Mouse (Mus musculus) effector memory CD4-positive, alpha-beta T cell, adult 5 months (primary cell): ENCODE measurements around the gene Ppp3cb. TPM values are rescaled to one million over a fixed set of nuclear protein-coding genes. Genes with fewer than 3 reads are reported as not detected.

Experiments used
- polyA plus RNA-seq: library from polyadenylated mRNA; unstranded; fragments of 100-300 nt; shearing (Covaris generic); gene quantifications from one replicate; pipeline ENCODE4 v1.2.1, GENCODE M21; 2017

The Ppp3cb gene
- 28.4 TPM for polyA plus RNA-seq

DNA sequence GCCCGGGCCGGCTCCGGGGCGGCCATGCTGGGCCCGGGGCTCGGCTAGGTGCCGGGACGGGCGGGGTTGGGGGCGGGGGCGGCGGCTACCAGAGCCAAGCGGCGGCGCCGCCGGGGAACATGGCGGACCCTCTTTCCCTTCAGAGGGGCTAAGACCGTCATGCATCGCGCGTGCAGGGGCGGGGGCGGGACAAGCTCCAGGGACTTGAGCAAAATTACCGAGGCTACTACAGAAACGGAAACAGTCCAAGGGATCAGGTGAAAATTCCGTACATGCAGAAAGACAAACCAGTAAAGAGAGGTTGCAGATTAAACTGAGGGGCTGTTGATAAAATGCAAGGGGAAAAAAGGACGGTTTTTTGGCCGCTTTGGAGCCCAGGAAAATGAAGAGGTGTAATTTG is at the start of gene Ppp3cb:
Gene Ppp3cb, minus strand, starts transcription at position 159 of the 400 bp plus-strand sequence.

DNA sequence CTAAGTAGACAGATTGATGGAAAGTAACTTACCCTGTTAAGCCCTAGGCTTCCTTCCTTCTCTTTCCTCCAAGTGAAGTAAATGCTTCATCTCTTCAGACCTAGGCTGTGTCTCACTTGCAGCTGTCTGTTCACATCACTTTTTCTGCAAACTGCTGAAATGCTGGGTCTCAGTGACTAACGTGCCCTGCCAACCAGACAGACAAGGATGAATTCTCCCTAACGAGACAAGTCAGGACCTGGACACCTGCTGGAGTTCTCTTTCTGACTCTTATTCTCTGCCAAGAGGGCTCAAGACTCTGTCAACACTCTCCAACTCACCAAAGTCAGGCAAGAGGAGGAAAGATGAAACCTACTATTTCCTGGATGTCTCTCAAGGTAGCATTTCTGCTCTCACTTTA is 49.8 kb downstream of the Ppp3cb start, which contains the start of gene Mss51:
Gene Mss51, minus strand, starts transcription at position 299 of the 400 bp plus-strand sequence.

DNA sequence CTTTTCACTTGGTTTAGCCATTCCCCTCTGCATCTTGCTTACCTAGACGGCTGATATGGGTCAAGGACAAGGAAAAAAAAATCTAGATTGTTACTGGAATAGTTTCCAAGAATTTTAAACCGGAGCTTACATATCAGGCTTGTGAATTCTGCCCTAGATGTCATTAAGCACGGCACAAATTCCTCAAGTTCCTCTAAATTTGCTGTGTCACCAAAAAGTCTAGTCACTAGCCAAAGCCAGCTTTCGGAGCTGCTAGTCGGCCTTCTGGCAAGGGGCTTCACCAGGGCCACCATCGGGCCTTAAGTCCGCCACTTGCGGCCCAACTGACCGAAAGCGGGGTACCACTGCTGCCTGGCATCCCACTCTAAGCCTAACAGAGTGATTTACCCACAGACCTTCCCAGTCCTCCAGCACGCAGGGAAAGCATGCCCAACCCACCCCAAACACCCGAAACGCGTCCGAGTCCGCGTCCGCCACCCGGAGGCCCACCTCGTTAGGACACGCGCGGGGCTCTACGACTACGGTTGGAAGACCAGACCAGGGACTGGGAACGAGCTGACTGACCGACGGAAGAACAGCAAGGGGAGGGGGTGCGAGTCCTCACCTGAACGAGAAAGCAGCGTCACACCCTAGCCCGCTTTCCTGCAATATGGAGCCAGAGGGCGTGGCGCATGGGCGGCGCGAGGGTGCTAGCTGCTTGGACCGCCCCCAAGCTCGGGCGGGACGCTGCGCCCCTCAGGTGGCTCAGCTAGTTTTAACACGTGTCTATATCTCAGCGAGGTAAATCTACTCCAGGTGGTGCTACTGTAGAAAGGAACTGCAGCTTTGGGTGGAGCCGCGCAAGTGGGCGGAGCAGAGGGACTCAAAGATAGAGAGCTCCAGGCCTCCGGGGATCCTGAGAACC is 66.8 kb downstream of the Ppp3cb start, which contains the start of gene Anxa7:
Gene Anxa7, minus strand, starts transcription at position 843 of the 904 bp plus-strand sequence.

DNA sequence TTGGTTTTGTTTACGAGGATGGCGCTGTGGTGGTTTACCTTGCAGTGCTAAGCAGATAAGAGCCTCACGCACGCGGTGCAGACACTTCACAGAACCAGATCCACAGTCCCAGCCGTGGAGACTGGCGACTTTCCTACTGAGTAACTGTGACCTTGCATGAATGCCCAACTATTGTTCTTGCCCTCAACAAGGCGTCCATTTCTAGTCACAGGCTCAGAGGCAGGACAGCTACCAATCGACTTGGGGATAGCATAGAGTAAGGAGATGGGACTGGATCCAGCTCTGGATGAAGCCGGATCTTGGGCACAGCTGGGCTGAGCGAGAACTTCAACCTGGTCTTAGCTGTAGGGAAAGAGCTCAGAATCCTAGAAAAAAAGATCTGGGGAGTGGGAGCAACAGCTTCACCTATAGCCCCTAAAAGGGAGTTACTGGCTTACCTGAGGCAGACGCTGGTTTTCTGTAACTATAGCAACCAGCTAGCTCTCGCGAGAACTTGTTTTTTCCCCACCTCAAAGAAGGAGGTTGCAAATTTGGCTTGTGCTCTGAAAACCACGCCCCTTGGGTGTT is 94.5 kb downstream of the Ppp3cb start, which contains the start of gene Cfap70:
Gene Cfap70, minus strand, starts transcription at position 462 of the 567 bp plus-strand sequence.

Other genes starting within 250 kb of the Ppp3cb start
- 31.6 TPM for gene Ecd, start 198.5 kb downstream of the Ppp3cb start, polyA plus RNA-seq
- 41.4 TPM for gene Fam149b, start 198.4 kb downstream of the Ppp3cb start, polyA plus RNA-seq
- gene Dnajc9, start 157.7 kb downstream of the Ppp3cb start, polyA plus RNA-seq = 91.7 TPM
- 34.9 TPM for gene Mrps16, start 152.9 kb downstream of the Ppp3cb start, polyA plus RNA-seq
- not detected for gene Cfap70, start 94.3 kb downstream of the Ppp3cb start, polyA plus RNA-seq
- gene Anxa7, start 66.4 kb downstream of the Ppp3cb start, polyA plus RNA-seq = 49.4 TPM
- 1.0 TPM for gene Mss51, start 49.7 kb downstream of the Ppp3cb start, polyA plus RNA-seq
- 3.7 TPM for gene Usp54, start 94.5 kb upstream of the Ppp3cb start, polyA plus RNA-seq
- not detected for gene Myoz1, start 110.0 kb upstream of the Ppp3cb start, polyA plus RNA-seq
- gene Synpo2l, start 121.8 kb upstream of the Ppp3cb start, polyA plus RNA-seq = not detected
- 227 TPM for gene Sec24c, start 127.7 kb upstream of the Ppp3cb start, polyA plus RNA-seq
- 7.8 TPM for gene Fut11, start 148.4 kb upstream of the Ppp3cb start, polyA plus RNA-seq
- 76.9 TPM for gene Chchd1, start 156.4 kb upstream of the Ppp3cb start, polyA plus RNA-seq
- gene Zswim8, start 161.0 kb upstream of the Ppp3cb start, polyA plus RNA-seq = 48.0 TPM
- gene Ndst2, start 188.0 kb upstream of the Ppp3cb start, polyA plus RNA-seq = 25.0 TPM
- gene Camk2g, start 247.5 kb upstream of the Ppp3cb start, polyA plus RNA-seq = 10.3 TPM